Mouse (Mus musculus): ENCODE measurements around the gene Hist1h2ao. TPM values are rescaled to one million over a fixed set of nuclear protein-coding genes. Genes with fewer than 3 reads are reported as not detected.

The Hist1h2ao gene
- 3.7 TPM in 1 of 2 replicates, not detected in the other for polyA plus RNA-seq (2015; fragmentation: Nextera tagmentation; extraction: Ambion mirVana)

GRCm38 (mm10) chr13:21810073-21810472, at the start of gene Hist1h2ao, which contains the start of gene Hist1h2bq:
TSS of gene Hist1h2ao (plus strand) at chr13:21810465.
TSS of gene Hist1h2bq (minus strand) at chr13:21810197.

DNA sequence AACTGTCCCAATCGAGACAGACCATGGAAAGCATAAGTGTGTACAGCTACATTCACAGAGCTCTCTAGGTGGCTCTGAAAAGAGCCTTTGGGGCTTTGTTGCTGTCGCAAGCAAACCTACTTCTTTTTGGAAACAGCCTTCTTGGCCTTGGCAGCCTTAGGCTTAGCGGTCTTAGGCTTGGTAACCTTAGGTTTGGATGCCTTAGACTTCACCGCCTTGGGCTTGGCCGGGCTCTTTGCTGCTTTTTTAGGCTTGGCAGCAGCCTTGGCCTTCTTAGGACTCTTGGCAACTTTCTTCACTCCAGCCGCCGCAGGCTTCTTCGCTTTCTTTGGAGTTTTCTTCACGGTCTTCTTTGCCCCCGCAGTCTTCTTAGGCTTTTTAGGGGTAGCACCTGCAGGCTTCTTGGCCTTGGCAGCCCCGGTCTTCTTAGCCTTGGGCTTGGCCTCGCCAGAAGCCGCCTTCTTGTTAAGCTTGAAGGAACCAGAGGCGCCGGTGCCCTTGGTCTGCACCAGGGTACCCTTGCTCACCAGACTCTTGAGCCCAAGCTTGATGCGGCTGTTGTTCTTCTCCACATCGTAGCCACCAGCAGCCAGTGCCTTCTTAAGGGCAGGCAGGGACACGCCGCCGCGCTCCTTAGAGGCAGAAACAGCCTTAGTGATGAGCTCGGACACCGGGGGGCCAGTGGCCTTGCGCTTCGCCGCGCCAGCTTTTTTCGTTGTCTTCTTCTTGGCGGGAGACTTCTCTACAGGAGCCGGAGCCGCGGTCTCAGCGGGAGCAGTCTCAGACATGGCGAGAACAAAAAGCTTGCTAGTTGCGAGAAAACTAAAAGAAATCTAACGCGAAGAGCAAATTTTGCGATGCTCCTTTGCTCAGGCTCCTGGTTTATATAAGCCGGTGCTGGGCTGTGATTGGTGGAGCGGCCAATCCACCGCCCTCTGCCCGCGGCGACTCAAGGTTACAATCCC, 30.2 kb upstream of the Hist1h2ao start, which contains the start of gene Hist1h1b:
Gene Hist1h1b (minus strand): TSS at position 859 of the 965 bp plus-strand sequence.

DNA sequence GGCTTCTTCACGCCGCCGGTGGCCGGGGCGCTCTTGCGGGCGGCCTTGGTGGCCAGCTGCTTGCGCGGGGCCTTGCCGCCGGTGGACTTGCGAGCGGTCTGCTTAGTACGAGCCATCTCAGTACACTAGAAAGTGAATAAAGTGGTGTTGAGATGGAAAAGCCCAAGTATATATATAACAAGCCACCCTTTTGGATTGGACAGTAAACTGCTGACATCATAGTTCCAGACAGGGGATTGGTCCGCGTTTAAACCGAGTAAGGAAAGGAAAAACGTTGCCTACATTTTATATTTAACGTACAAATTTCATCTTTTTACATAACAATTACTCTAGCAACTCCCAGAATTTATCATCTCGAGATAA, 27.0 kb upstream of the Hist1h2ao start, which contains the start of gene Hist1h3i:
Gene Hist1h3i (minus strand): TSS at position 116 of the 363 bp plus-strand sequence.

DNA sequence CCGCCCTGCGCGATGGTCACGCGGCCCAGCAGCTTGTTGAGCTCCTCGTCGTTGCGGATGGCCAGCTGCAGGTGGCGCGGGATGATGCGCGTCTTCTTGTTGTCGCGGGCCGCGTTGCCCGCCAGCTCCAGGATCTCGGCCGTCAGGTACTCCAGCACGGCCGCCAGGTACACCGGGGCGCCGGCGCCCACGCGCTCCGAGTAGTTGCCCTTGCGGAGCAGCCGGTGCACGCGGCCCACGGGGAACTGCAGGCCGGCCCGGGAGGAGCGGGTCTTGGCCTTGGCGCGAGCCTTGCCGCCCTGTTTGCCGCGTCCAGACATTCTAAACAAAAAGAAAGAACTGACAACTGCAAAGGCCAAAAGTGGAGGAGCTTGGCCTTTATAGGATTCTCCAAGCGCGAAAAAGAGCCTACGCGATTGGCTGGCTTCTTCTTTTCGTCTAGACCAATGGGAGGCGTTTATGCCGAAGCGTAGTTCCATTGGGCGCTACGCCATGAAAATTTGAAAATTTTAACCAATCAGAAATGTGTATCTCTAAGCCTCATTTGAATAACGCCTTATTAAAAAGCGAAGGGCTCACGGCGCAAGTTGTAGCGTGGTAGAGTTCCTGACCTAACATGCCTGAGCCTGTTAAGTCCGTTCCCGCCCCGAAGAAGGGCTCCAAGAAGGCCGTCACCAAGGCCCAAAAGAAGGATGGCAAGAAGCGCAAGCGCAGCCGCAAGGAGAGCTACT, 23.2 kb upstream of the Hist1h2ao start, which contains the start of the genes Hist1h2an and Hist1h2bp:
Gene Hist1h2an (minus strand): TSS at position 320 of the 731 bp plus-strand sequence.
Gene Hist1h2bp (plus strand): TSS at position 563 of the 731 bp plus-strand sequence.

DNA sequence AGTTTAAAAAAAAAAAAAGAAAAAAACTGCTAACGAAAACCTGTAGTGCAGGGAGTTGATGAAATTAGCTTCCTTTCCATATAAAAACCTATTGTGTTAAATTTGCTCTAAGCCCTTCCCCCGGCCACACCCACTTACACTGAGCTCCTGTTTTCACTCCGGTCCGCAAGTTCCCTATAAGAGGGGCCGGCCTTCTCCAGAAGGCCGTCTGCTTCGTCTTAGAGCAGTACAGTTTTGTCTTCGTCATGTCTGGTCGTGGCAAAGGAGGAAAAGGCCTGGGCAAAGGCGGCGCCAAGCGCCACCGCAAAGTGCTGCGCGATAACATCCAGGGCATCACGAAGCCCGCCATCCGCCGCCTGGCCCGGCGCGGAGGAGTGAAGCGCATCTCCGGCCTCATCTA, 1.3 kb downstream of the Hist1h2ao start, which contains the start of gene Hist1h4m:
Gene Hist1h4m (plus strand): TSS at position 208 of the 400 bp plus-strand sequence.

DNA sequence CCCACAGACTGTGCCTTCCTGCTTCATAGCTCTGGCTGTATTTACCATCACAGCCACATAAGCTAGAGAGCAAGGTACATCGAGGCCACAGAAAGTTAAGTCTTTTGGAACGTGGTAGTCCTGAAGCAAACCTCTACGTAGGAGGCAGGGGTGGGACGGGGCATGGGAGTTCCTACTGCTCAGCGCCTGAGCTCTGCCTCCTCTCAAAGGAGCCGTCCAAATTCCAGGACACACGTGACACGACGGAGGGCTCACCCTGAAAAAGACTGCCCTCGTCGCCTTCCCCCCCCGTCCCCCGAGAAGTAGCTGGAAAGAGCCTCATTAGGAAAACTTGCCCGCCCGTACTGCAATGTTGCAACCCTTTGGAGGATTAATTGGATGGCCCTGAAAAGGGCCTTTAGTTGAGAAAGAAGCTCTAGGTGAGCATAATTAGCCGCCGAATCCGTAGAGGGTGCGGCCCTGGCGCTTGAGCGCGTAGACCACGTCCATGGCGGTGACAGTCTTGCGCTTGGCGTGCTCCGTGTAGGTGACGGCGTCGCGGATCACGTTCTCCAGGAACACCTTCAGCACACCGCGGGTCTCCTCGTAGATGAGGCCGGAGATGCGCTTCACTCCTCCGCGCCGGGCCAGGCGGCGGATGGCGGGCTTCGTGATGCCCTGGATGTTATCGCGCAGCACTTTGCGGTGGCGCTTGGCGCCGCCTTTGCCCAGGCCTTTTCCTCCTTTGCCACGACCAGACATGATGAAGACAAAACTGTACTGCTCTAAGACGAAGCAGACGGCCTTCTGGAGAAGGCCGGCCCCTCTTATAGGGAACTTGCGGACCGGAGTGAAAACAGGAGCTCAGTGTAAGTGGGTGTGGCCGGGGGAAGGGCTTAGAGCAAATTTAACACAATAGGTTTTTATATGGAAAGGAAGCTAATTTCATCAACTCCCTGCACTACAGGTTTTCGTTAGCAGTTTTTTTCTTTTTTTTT, 21.4 kb downstream of the Hist1h2ao start, which contains the start of gene Hist1h4n:
Gene Hist1h4n (minus strand): TSS at position 779 of the 977 bp plus-strand sequence.

GRCm38 (mm10) chr13:21833461-21833860, 23.2 kb downstream of the Hist1h2ao start, which contains the start of the genes Hist1h2ap and Hist1h2br:
TSS of gene Hist1h2ap (minus strand) at chr13:21833507.
TSS of gene Hist1h2br (plus strand) at chr13:21833743.

Small RNAs within 50 kb of the gene (microRNA-seq; reads per million reads assigned to microRNA genes)
- gene Gm19658 (not detected), gene Gm44346 (not detected), gene Gm44466 (not detected)

Other genes with a start within 250 kb of the Hist1h2ao start
- gene Olfr1364, start 228.7 kb upstream of the Hist1h2ao start, polyA plus RNA-seq (2015; fragmentation: Nextera tagmentation; extraction: Ambion mirVana), result not detected in 2 replicates
- not detected in 2 replicates for gene Olfr1362, start 196.4 kb upstream of the Hist1h2ao start, polyA plus RNA-seq (2015; fragmentation: Nextera tagmentation; extraction: Ambion mirVana)
- not detected in 2 replicates for gene Olfr11, start 167.9 kb upstream of the Hist1h2ao start, polyA plus RNA-seq (2015; fragmentation: Nextera tagmentation; extraction: Ambion mirVana)
- not detected in 2 replicates for gene Olfr1361, start 147.1 kb upstream of the Hist1h2ao start, polyA plus RNA-seq (2015; fragmentation: Nextera tagmentation; extraction: Ambion mirVana)
- gene Olfr1360, start 133.1 kb upstream of the Hist1h2ao start, polyA plus RNA-seq (2015; fragmentation: Nextera tagmentation; extraction: Ambion mirVana), result not detected in 2 replicates
- not detected in 2 replicates for gene Olfr1359, start 112.4 kb upstream of the Hist1h2ao start, polyA plus RNA-seq (2015; fragmentation: Nextera tagmentation; extraction: Ambion mirVana)
- 1.2 TPM in 1 of 2 replicates, not detected in the other for gene Hist1h2bl, start 94.3 kb upstream of the Hist1h2ao start, polyA plus RNA-seq (2015; fragmentation: Nextera tagmentation; extraction: Ambion mirVana)
- gene Hist1h2ai, start 94.0 kb upstream of the Hist1h2ao start, polyA plus RNA-seq (2015; fragmentation: Nextera tagmentation; extraction: Ambion mirVana), result 3.3 and 6.2 TPM in 2 replicates
- gene Hist1h3h, start 92.8 kb upstream of the Hist1h2ao start, polyA plus RNA-seq (2015; fragmentation: Nextera tagmentation; extraction: Ambion mirVana), result 1.3 and 3.8 TPM in 2 replicates
- gene Hist1h2bm, start 88.4 kb upstream of the Hist1h2ao start, polyA plus RNA-seq (2015; fragmentation: Nextera tagmentation; extraction: Ambion mirVana), result 0.61 and 1.5 TPM in 2 replicates
- 0.85 and 1.5 TPM in 2 replicates for gene Hist1h4j, start 75.4 kb upstream of the Hist1h2ao start, polyA plus RNA-seq (2015; fragmentation: Nextera tagmentation; extraction: Ambion mirVana)
- gene Hist1h4k, start 60.0 kb upstream of the Hist1h2ao start, polyA plus RNA-seq (2015; fragmentation: Nextera tagmentation; extraction: Ambion mirVana), result 1.3 and 2.3 TPM in 2 replicates
- gene Hist1h2ak, start 56.6 kb upstream of the Hist1h2ao start, polyA plus RNA-seq (2015; fragmentation: Nextera tagmentation; extraction: Ambion mirVana), result 7.2 and 7.5 TPM in 2 replicates
- gene Hist1h2bn, start 56.3 kb upstream of the Hist1h2ao start, polyA plus RNA-seq (2015; fragmentation: Nextera tagmentation; extraction: Ambion mirVana), result 1.3 TPM in 1 of 2 replicates, not detected in the other
- 4.7 and 7.0 TPM in 2 replicates for gene Hist1h1b, start 29.8 kb upstream of the Hist1h2ao start, polyA plus RNA-seq (2015; fragmentation: Nextera tagmentation; extraction: Ambion mirVana)
- gene Hist1h3i, start 27.1 kb upstream of the Hist1h2ao start, polyA plus RNA-seq (2015; fragmentation: Nextera tagmentation; extraction: Ambion mirVana), result 17.8 and 25.6 TPM in 2 replicates
- gene Hist1h2an, start 23.2 kb upstream of the Hist1h2ao start, polyA plus RNA-seq (2015; fragmentation: Nextera tagmentation; extraction: Ambion mirVana), result 1.5 and 4.1 TPM in 2 replicates
- 0.54 TPM in 1 of 2 replicates, not detected in the other for gene Hist1h2bp, start 23.0 kb upstream of the Hist1h2ao start, polyA plus RNA-seq (2015; fragmentation: Nextera tagmentation; extraction: Ambion mirVana)
- 3.9 and 5.8 TPM in 2 replicates for gene Hist1h2bq, start 268 bp upstream of the Hist1h2ao start, polyA plus RNA-seq (2015; fragmentation: Nextera tagmentation; extraction: Ambion mirVana)
- gene Hist1h4m, start 1.3 kb downstream of the Hist1h2ao start, polyA plus RNA-seq (2015; fragmentation: Nextera tagmentation; extraction: Ambion mirVana), result not detected in 2 replicates
- 8.8 and 12.8 TPM in 2 replicates for gene Hist1h4n, start 21.7 kb downstream of the Hist1h2ao start, polyA plus RNA-seq (2015; fragmentation: Nextera tagmentation; extraction: Ambion mirVana)
- 721 and 1,071 TPM in 2 replicates for gene Hist1h2ap, start 23.0 kb downstream of the Hist1h2ao start, polyA plus RNA-seq (2015; fragmentation: Nextera tagmentation; extraction: Ambion mirVana)
- gene Hist1h2br, start 23.3 kb downstream of the Hist1h2ao start, polyA plus RNA-seq (2015; fragmentation: Nextera tagmentation; extraction: Ambion mirVana), result 3.3 and 6.2 TPM in 2 replicates
- 1.1 and 1.2 TPM in 2 replicates for gene Zfp184, start 134.6 kb downstream of the Hist1h2ao start, polyA plus RNA-seq (2015; fragmentation: Nextera tagmentation; extraction: Ambion mirVana)
- 0.17 TPM in 1 of 2 replicates, not detected in the other for gene Pom121l2, start 170.7 kb downstream of the Hist1h2ao start, polyA plus RNA-seq (2015; fragmentation: Nextera tagmentation; extraction: Ambion mirVana)
- gene Prss16, start 199.3 kb downstream of the Hist1h2ao start, polyA plus RNA-seq (2015; fragmentation: Nextera tagmentation; extraction: Ambion mirVana), result 0.35 and 0.80 TPM in 2 replicates
- 2.2 TPM in 1 of 2 replicates, not detected in the other for gene Hist1h2ah, start 225.1 kb downstream of the Hist1h2ao start, polyA plus RNA-seq (2015; fragmentation: Nextera tagmentation; extraction: Ambion mirVana)
- 0.92 and 1.3 TPM in 2 replicates for gene Hist1h2bk, start 225.4 kb downstream of the Hist1h2ao start, polyA plus RNA-seq (2015; fragmentation: Nextera tagmentation; extraction: Ambion mirVana)
- gene Hist1h4i, start 230.9 kb downstream of the Hist1h2ao start, polyA plus RNA-seq (2015; fragmentation: Nextera tagmentation; extraction: Ambion mirVana), result 4.6 and 7.5 TPM in 2 replicates
- 8.4 and 8.8 TPM in 2 replicates for gene Hist1h2ag, start 232.5 kb downstream of the Hist1h2ao start, polyA plus RNA-seq (2015; fragmentation: Nextera tagmentation; extraction: Ambion mirVana)
- gene Hist1h2bj, start 232.7 kb downstream of the Hist1h2ao start, polyA plus RNA-seq (2015; fragmentation: Nextera tagmentation; extraction: Ambion mirVana), result 1.8 and 2.4 TPM in 2 replicates

Data from urinary bladder, postnatal 0 days (tissue).